Mouse (Mus musculus) bone marrow macrophage, adult 2 months (primary cell): ENCODE data around the gene Hap1.

Experiments
- CTCF ChIP-seq: IDR thresholded peaks from 2 replicates; pipeline ENCODE4 v1.5.1; 2012; ENCODE audit warnings: low read depth, mild to moderate bottlenecking, low read length, moderate library complexity
- POLR2A ChIP-seq: IDR thresholded peaks from 2 replicates; pipeline ENCODE4 v1.6.1; 2012; ENCODE audit warnings: mild to moderate bottlenecking, low read depth, low read length, borderline replicate concordance

- TF ChIP-seq POLR2A (no peak), CTCF (no peak)
These were observed 32.7 kb upstream of the Hap1 start for GRCm38 (mm10) chr11:100388588-100388987.
